Comparison of ENCODE assay signal across 17 mouse cellular contexts in genomic region chr7:16918670-16919069, GRCm38 (mm10). TPM values are rescaled to one million over a fixed set of nuclear protein-coding genes. Genes with fewer than 3 reads are reported as not detected.
DNase-seq lines count a peak whose midpoint lies in the region; ATAC-seq and TF ChIP-seq lines count a peak whose summit lies in the region.
"Had no signal": no experiment of that assay in that cellular context is flagged by ENCODE, and none has a peak within 500 bp of the region (broad histone marks: within the 10 kb centered on the region; RNA-seq: fewer than 3 reads in every experiment).

No protein-coding gene starts in this region.

- TF ChIP-seq POLR2A in cortical plate, adult 2 months (IDR thresholded peaks at IDR 0.05; ENCODE audit: extremely low read depth, insufficient read depth, low read length) = no peak

- no peaks in the 10 kb centered on the region for H3K27me3 ChIP-seq in hindbrain, embryonic 12.5 days
- no peaks in the 10 kb centered on the region for H3K27me3 ChIP-seq in hindbrain, embryonic 14.5 days (ENCODE audit: control insufficient read depth, insufficient read depth, low read length)
- H3K27me3 ChIP-seq in liver, embryonic 12.5 days (replicated peaks) = no peaks in the 10 kb centered on the region
- no peaks in the 10 kb centered on the region for H3K27me3 ChIP-seq in liver, embryonic 11.5 days (replicated peaks; ENCODE audit: control insufficient read depth, insufficient read depth, low read length)
- H3K27me3 ChIP-seq: megakaryocyte, embryonic 14.5 days had no signal

- H3K36me3 ChIP-seq in hindbrain, embryonic 12.5 days = peaks cover 61% of the 10 kb centered on the region
- H3K36me3 ChIP-seq in hindbrain, embryonic 14.5 days (replicated peaks; ENCODE audit: control insufficient read depth, insufficient read depth) = peaks cover 58% of the 10 kb centered on the region
- peaks cover 80% of the 10 kb centered on the region for H3K36me3 ChIP-seq in liver, embryonic 12.5 days
- peaks cover 48% of the 10 kb centered on the region for H3K36me3 ChIP-seq in liver, embryonic 11.5 days (ENCODE audit: control insufficient read depth, insufficient read depth, low read length)

- no peak for ATAC-seq in hindbrain, embryonic 12.5 days (ENCODE audit: low FRiP score)
- ATAC-seq in hindbrain, embryonic 14.5 days (ENCODE audit: low FRiP score) = no peak
- no peak for ATAC-seq in liver, embryonic 12.5 days
- no peak for ATAC-seq in liver, embryonic 11.5 days (replicated peaks; ENCODE audit: low FRiP score)
- ATAC-seq in erythroblast, adult 5-6 weeks (replicated peaks; ENCODE audit: low FRiP score, poor library complexity, severe bottlenecking) = no peak
- ATAC-seq: CD4-positive, CD25-positive, alpha-beta regulatory T cell, adult 4 months; forebrain, embryonic 16.5 days; lung, postnatal 0 days had no signal

- no peak for TF ChIP-seq CTCF in cortical plate, adult 2 months (IDR thresholded peaks at IDR 0.05; ENCODE audit: extremely low read depth, insufficient read depth, low read length)

- 0 out of 2 replicates have a peak overlapping the region, but pooled peaks have one; percentile 5 for H3K9ac ChIP-seq in hindbrain, embryonic 12.5 days
- no peak overlapping the region for H3K9ac ChIP-seq in hindbrain, embryonic 14.5 days
- no peak overlapping the region for H3K9ac ChIP-seq in liver, embryonic 12.5 days
- H3K9ac ChIP-seq in liver, embryonic 11.5 days (ENCODE audit: low read depth, low read length) = no peak overlapping the region

- DNase-seq in cerebellum, adult 8-10 months = peak; percentile 44
- DNase-seq in cerebellum, adult 11 months = no peak
- DNase-seq in hindbrain, embryonic 14.5 days (ENCODE audit: low spot score) = no peak
- DNase-seq in liver, embryonic 11.5 days (ENCODE audit: low spot score) = no peak
- DNase-seq: gastrocnemius, postnatal 36 days; kidney, adult 8-10 months; kidney, postnatal 14 days had no signal

- no peak overlapping the region for H3K4me2 ChIP-seq in hindbrain, embryonic 12.5 days (replicated peaks)
- H3K4me2 ChIP-seq in hindbrain, embryonic 14.5 days (replicated peaks) = no peak overlapping the region
- H3K4me2 ChIP-seq in liver, embryonic 12.5 days = no peak overlapping the region
- no peak overlapping the region for H3K4me2 ChIP-seq in liver, embryonic 11.5 days

- no peak overlapping the region for H3K4me3 ChIP-seq in hindbrain, embryonic 12.5 days
- no peak overlapping the region for H3K4me3 ChIP-seq in hindbrain, embryonic 14.5 days (replicated peaks; ENCODE audit: low read length)
- H3K4me3 ChIP-seq in liver, embryonic 12.5 days = no peak overlapping the region
- H3K4me3 ChIP-seq in liver, embryonic 11.5 days (ENCODE audit: low read depth, low read length) = no peak overlapping the region
- H3K4me3 ChIP-seq in cortical plate, adult 2 months (ENCODE audit: insufficient read depth, low read length) = no peak overlapping the region
- H3K4me3 ChIP-seq: heart, embryonic 10.5 days had no signal

- H3K9me3 ChIP-seq in hindbrain, embryonic 12.5 days (replicated peaks) = no peaks in the 10 kb centered on the region
- H3K9me3 ChIP-seq in hindbrain, embryonic 14.5 days (ENCODE audit: control insufficient read depth, low read length) = no peaks in the 10 kb centered on the region
- H3K9me3 ChIP-seq in liver, embryonic 12.5 days (replicated peaks) = no peaks in the 10 kb centered on the region
- H3K9me3 ChIP-seq in liver, embryonic 11.5 days (ENCODE audit: control insufficient read depth, low read length) = no peaks in the 10 kb centered on the region
- H3K9me3 ChIP-seq: heart, embryonic 10.5 days; megakaryocyte, embryonic 14.5 days had no signal

- H3K4me1 ChIP-seq in hindbrain, embryonic 12.5 days = peaks cover 63% of the 10 kb centered on the region
- H3K4me1 ChIP-seq in hindbrain, embryonic 14.5 days (replicated peaks; ENCODE audit: control insufficient read depth, insufficient read depth, low read length) = peaks cover 43% of the 10 kb centered on the region
- H3K4me1 ChIP-seq in liver, embryonic 12.5 days = peaks cover 48% of the 10 kb centered on the region
- H3K4me1 ChIP-seq in liver, embryonic 11.5 days (replicated peaks; ENCODE audit: control insufficient read depth, insufficient read depth, low read length) = peaks cover 38% of the 10 kb centered on the region
- H3K4me1 ChIP-seq in cortical plate, adult 2 months (ENCODE audit: control insufficient read depth, insufficient read depth, low read length) = peaks cover 18% of the 10 kb centered on the region

- H3K27ac ChIP-seq in hindbrain, embryonic 12.5 days = 0 out of 2 replicates have a peak overlapping the region, but pooled peaks have one; percentile 4
- no peak overlapping the region for H3K27ac ChIP-seq in hindbrain, embryonic 14.5 days
- H3K27ac ChIP-seq in liver, embryonic 12.5 days = 0 out of 2 replicates have a peak overlapping the region, but pooled peaks have one; percentile 17
- no peak overlapping the region; the same call in 1 of the 2 replicates for H3K27ac ChIP-seq in liver, embryonic 11.5 days (ENCODE audit: low read depth, low read length)
- peak overlapping the region; percentile 20; the same call in 1 of the 2 replicates for H3K27ac ChIP-seq in cortical plate, adult 2 months (ENCODE audit: insufficient read depth, low read length)
- H3K27ac ChIP-seq: heart, embryonic 10.5 days had no signal

- WGBS in hindbrain, embryonic 12.5 days = 77% methylated on average over 3 of the region's 3 CpGs
- WGBS in hindbrain, embryonic 14.5 days = 63% methylated on average over 3 of the region's 3 CpGs
- WGBS in liver, embryonic 12.5 days (ENCODE audit: insufficient replicate concordance) = 80% methylated on average over 3 of the region's 3 CpGs
- 71% methylated on average over 3 of the region's 3 CpGs for WGBS in liver, embryonic 11.5 days

RNA-seq across cellular contexts. Expression of gene Calm3, which starts 5.2 kb away (rescaled TPM):
- polyA plus RNA-seq in hindbrain, embryonic 12.5 days (2016; fragmentation: Nextera tagmentation; extraction: Ambion mirVana) = 185 and 210 TPM in 2 replicates
- 510 and 527 TPM in 2 replicates for polyA plus RNA-seq in hindbrain, embryonic 14.5 days (2014; fragmentation: Nextera tagmentation; extraction: Ambion mirVana)
- polyA plus RNA-seq in liver, embryonic 12.5 days (2016; fragmentation: Nextera tagmentation; extraction: Ambion mirVana) = 91.2 and 94.4 TPM in 2 replicates
- 147 and 169 TPM in 2 replicates for polyA plus RNA-seq in liver, embryonic 11.5 days (2014; fragmentation: Nextera tagmentation; extraction: Ambion mirVana)
- polyA plus RNA-seq in cortical plate, adult 2 months (2012; rRNA removed) = 1,956 and 2,049 TPM in 2 replicates
- 41.1 and 44.1 TPM in 2 replicates for total RNA-seq in erythroblast, adult 5-6 weeks (2015; ENCODE audit: low replicate concordance)
- 157 and 162 TPM in 2 replicates for total RNA-seq in erythroblast, adult 5-6 weeks (2017; ENCODE audit: low replicate concordance)

RNA-seq across cellular contexts. Expression of gene Ptgir, which starts 12.4 kb away (rescaled TPM):
- polyA plus RNA-seq in hindbrain, embryonic 12.5 days (2016; fragmentation: Nextera tagmentation; extraction: Ambion mirVana) = 1.6 and 2.1 TPM in 2 replicates
- polyA plus RNA-seq in hindbrain, embryonic 14.5 days (2014; fragmentation: Nextera tagmentation; extraction: Ambion mirVana) = 0.26 TPM in 1 of 2 replicates, not detected in the other
- polyA plus RNA-seq in liver, embryonic 12.5 days (2016; fragmentation: Nextera tagmentation; extraction: Ambion mirVana) = 0.86 and 1.5 TPM in 2 replicates
- polyA plus RNA-seq in liver, embryonic 11.5 days (2014; fragmentation: Nextera tagmentation; extraction: Ambion mirVana) = 1.2 and 1.3 TPM in 2 replicates
- polyA plus RNA-seq in cortical plate, adult 2 months (2012; rRNA removed) = 0.08 and 0.17 TPM in 2 replicates
- 1.3 and 6.7 TPM in 2 replicates for total RNA-seq in erythroblast, adult 5-6 weeks (2015; ENCODE audit: low replicate concordance)
- total RNA-seq in erythroblast, adult 5-6 weeks (2017; ENCODE audit: low replicate concordance) = 1.5 and 1.8 TPM in 2 replicates
- total RNA-seq: layer of hippocampus, postnatal 10 days had no signal

RNA-seq across cellular contexts. Expression of gene Pnmal2, which starts 25.8 kb away (rescaled TPM):
- 55.6 and 60.3 TPM in 2 replicates for polyA plus RNA-seq in hindbrain, embryonic 12.5 days (2016; fragmentation: Nextera tagmentation; extraction: Ambion mirVana)
- 96.1 and 96.4 TPM in 2 replicates for polyA plus RNA-seq in hindbrain, embryonic 14.5 days (2014; fragmentation: Nextera tagmentation; extraction: Ambion mirVana)
- 0.41 and 0.75 TPM in 2 replicates for polyA plus RNA-seq in liver, embryonic 12.5 days (2016; fragmentation: Nextera tagmentation; extraction: Ambion mirVana)
- polyA plus RNA-seq in liver, embryonic 11.5 days (2014; fragmentation: Nextera tagmentation; extraction: Ambion mirVana) = 0.58 and 0.80 TPM in 2 replicates
- 89.8 and 103 TPM in 2 replicates for polyA plus RNA-seq in cortical plate, adult 2 months (2012; rRNA removed)
- not detected in 2 replicates for total RNA-seq in erythroblast, adult 5-6 weeks (2015; ENCODE audit: low replicate concordance)
- total RNA-seq in erythroblast, adult 5-6 weeks (2017; ENCODE audit: low replicate concordance) = not detected in 2 replicates
- polyA plus RNA-seq: CD4-positive, CD25-positive, alpha-beta regulatory T cell, adult 4 months had no signal

RNA-seq across cellular contexts. Expression of gene Gng8, which starts 27.1 kb away (rescaled TPM):
- polyA plus RNA-seq in hindbrain, embryonic 12.5 days (2016; fragmentation: Nextera tagmentation; extraction: Ambion mirVana) = 12.1 and 13.6 TPM in 2 replicates
- 0.78 and 2.5 TPM in 2 replicates for polyA plus RNA-seq in hindbrain, embryonic 14.5 days (2014; fragmentation: Nextera tagmentation; extraction: Ambion mirVana)
- polyA plus RNA-seq in liver, embryonic 12.5 days (2016; fragmentation: Nextera tagmentation; extraction: Ambion mirVana) = 0.80 and 1.7 TPM in 2 replicates
- polyA plus RNA-seq in liver, embryonic 11.5 days (2014; fragmentation: Nextera tagmentation; extraction: Ambion mirVana) = 1.8 and 3.3 TPM in 2 replicates
- 8.3 and 10.9 TPM in 2 replicates for polyA plus RNA-seq in cortical plate, adult 2 months (2012; rRNA removed)
- total RNA-seq in erythroblast, adult 5-6 weeks (2015; ENCODE audit: low replicate concordance) = not detected in 2 replicates
- total RNA-seq in erythroblast, adult 5-6 weeks (2017; ENCODE audit: low replicate concordance) = not detected in 2 replicates
- polyA plus RNA-seq: CD4-positive, CD25-positive, alpha-beta regulatory T cell, adult 4 months had no signal

RNA-seq across cellular contexts. Expression of gene Pnmal1, which starts 40.8 kb away (rescaled TPM):
- 24.0 and 27.3 TPM in 2 replicates for polyA plus RNA-seq in hindbrain, embryonic 12.5 days (2016; fragmentation: Nextera tagmentation; extraction: Ambion mirVana)
- polyA plus RNA-seq in hindbrain, embryonic 14.5 days (2014; fragmentation: Nextera tagmentation; extraction: Ambion mirVana) = 52.1 and 63.2 TPM in 2 replicates
- polyA plus RNA-seq in liver, embryonic 12.5 days (2016; fragmentation: Nextera tagmentation; extraction: Ambion mirVana) = 0.05 and 0.08 TPM in 2 replicates
- 0.18 and 0.52 TPM in 2 replicates for polyA plus RNA-seq in liver, embryonic 11.5 days (2014; fragmentation: Nextera tagmentation; extraction: Ambion mirVana)
- 60.2 and 64.8 TPM in 2 replicates for polyA plus RNA-seq in cortical plate, adult 2 months (2012; rRNA removed)
- total RNA-seq in erythroblast, adult 5-6 weeks (2015; ENCODE audit: low replicate concordance) = not detected in 2 replicates
- total RNA-seq in erythroblast, adult 5-6 weeks (2017; ENCODE audit: low replicate concordance) = not detected in 2 replicates
- total RNA-seq: gastrocnemius, postnatal 36 days had no signal
- polyA plus RNA-seq: CD4-positive, CD25-positive, alpha-beta regulatory T cell, adult 4 months; lung, postnatal 0 days had no signal

Comparison
In these comparisons a context has a peak if more than half of its experiments do, and no peak if none do; other contexts are left out.
1. H3K27ac ChIP-seq: peak in hindbrain, embryonic 12.5 days (single experiment), liver, embryonic 12.5 days (single experiment) and cortical plate, adult 2 months (single experiment); none in hindbrain, embryonic 14.5 days (single experiment) and liver, embryonic 11.5 days (single experiment).
2. RNA of gene Pnmal2, which starts 25.8 kb away (polyA plus RNA-seq): 96.1 to 96.4 TPM in hindbrain, embryonic 14.5 days, 89.8 to 103 TPM in cortical plate, adult 2 months and 55.6 to 60.3 TPM in hindbrain, embryonic 12.5 days; 0.58 to 0.80 TPM in liver, embryonic 11.5 days and 0.41 to 0.75 TPM in liver, embryonic 12.5 days; every median in the first group is over 10 times any median in the second.